8 mouse cellular contexts compared by ENCODE assay signal in the genomic region with DNA sequence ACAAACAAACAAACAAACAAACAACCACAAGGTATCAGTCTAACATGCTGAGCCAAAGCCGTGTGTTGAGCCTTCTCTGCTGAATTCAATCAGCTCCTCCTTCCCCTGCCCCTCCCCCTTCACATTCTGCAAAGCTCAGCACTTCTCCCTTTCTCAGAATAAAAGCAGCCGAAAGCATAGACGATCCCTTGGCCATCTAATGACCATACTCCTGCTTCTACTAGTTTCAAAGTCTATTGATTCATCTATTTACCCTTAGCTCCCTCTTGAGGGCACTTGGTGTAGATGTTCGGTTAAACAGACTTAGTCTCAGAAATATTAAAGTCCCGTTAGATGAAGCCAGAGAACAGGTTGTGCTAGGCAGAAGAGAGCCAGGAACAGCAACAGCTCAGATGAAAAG. TPM values are rescaled to one million over a fixed set of nuclear protein-coding genes. Genes with fewer than 3 reads are reported as not detected.
A peak's percentile ranks its signal among the peaks of the same experiment; 100 is the strongest.
DNase-seq lines count a peak whose midpoint lies in the region; ATAC-seq lines count a peak whose summit lies in the region.
"Had no signal": no experiment of that assay in that cellular context is flagged by ENCODE, and none has a peak within 500 bp of the region (broad histone marks: within the 10 kb centered on the region; RNA-seq: fewer than 3 reads in every experiment).

No protein-coding gene starts in this region.

- no peaks in the 10 kb centered on the region for H3K27me3 ChIP-seq in hindbrain, embryonic 16.5 days (replicated peaks; ENCODE audit: control insufficient read depth, insufficient read depth, low read length)
- no peaks in the 10 kb centered on the region for H3K27me3 ChIP-seq in hindbrain, embryonic 13.5 days
- H3K27me3 ChIP-seq in neural tube, embryonic 11.5 days (ENCODE audit: control insufficient read depth, insufficient read depth, low read length), result no peaks in the 10 kb centered on the region

- no peaks in the 10 kb centered on the region for H3K36me3 ChIP-seq in hindbrain, embryonic 16.5 days (ENCODE audit: control insufficient read depth, insufficient read depth, low read length)
- H3K36me3 ChIP-seq in hindbrain, embryonic 13.5 days, result no peaks in the 10 kb centered on the region
- no peaks in the 10 kb centered on the region for H3K36me3 ChIP-seq in neural tube, embryonic 11.5 days (ENCODE audit: control insufficient read depth, insufficient read depth, low read length)

- DNase-seq in neural tube, embryonic 11.5 days (ENCODE audit: low spot score), result peak; percentile 28
- DNase-seq in neural tube, embryonic 10.5 days (ENCODE audit: extremely low spot score, low spot score), result no peak
- DNase-seq in forelimb bud, embryonic 11.5 days (ENCODE audit: low read depth, low spot score), result peak; percentile 21
- DNase-seq in thymus, postnatal 0 days (ENCODE audit: low spot score), result no peak
- DNase-seq in c-Kit-positive CD71-positive TER-119-positive erythroid progenitor cells, embryonic 14.5 days (ENCODE audit: low spot score), result no peak

- H3K4me1 ChIP-seq in hindbrain, embryonic 16.5 days (ENCODE audit: control insufficient read depth, insufficient read depth, low read depth, low read length), result no peaks in the 10 kb centered on the region
- no peaks in the 10 kb centered on the region; the same call in 1 of the 2 replicates for H3K4me1 ChIP-seq in hindbrain, embryonic 13.5 days (replicated peaks)
- no peaks in the 10 kb centered on the region for H3K4me1 ChIP-seq in neural tube, embryonic 11.5 days (ENCODE audit: control insufficient read depth, insufficient read depth, low read length)

- no peak overlapping the region for H3K9ac ChIP-seq in hindbrain, embryonic 16.5 days (ENCODE audit: low read depth, low read length)
- no peak overlapping the region for H3K9ac ChIP-seq in hindbrain, embryonic 13.5 days
- no peak overlapping the region for H3K9ac ChIP-seq in neural tube, embryonic 11.5 days (ENCODE audit: low read length)
- H3K9ac ChIP-seq: liver, embryonic 14.5 days had no signal

- 24% methylated on average over 5 of the region's 5 CpGs for WGBS in hindbrain, embryonic 16.5 days
- 35% methylated on average over 5 of the region's 5 CpGs for WGBS in hindbrain, embryonic 13.5 days
- 50% methylated on average over 5 of the region's 5 CpGs for WGBS in neural tube, embryonic 11.5 days

- no peak overlapping the region for H3K4me2 ChIP-seq in hindbrain, embryonic 16.5 days (ENCODE audit: low read length)
- H3K4me2 ChIP-seq in hindbrain, embryonic 13.5 days, result no peak overlapping the region
- H3K4me2 ChIP-seq in neural tube, embryonic 11.5 days (ENCODE audit: low read depth), result no peak overlapping the region

- H3K27ac ChIP-seq in hindbrain, embryonic 16.5 days (ENCODE audit: low read depth, low read length), result no peak overlapping the region
- no peak overlapping the region for H3K27ac ChIP-seq in hindbrain, embryonic 13.5 days
- H3K27ac ChIP-seq in neural tube, embryonic 11.5 days (ENCODE audit: low read depth, low read length), result no peak overlapping the region
- H3K27ac ChIP-seq: liver, embryonic 14.5 days had no signal

- no peak overlapping the region for H3K4me3 ChIP-seq in hindbrain, embryonic 16.5 days (ENCODE audit: low read length)
- no peak overlapping the region for H3K4me3 ChIP-seq in hindbrain, embryonic 13.5 days
- no peak overlapping the region for H3K4me3 ChIP-seq in neural tube, embryonic 11.5 days (ENCODE audit: low read depth, low read length)

- ATAC-seq in hindbrain, embryonic 16.5 days, result peak; percentile 63; the same call in 1 of the 2 replicates
- no peak for ATAC-seq in hindbrain, embryonic 13.5 days (ENCODE audit: low FRiP score)
- no peak for ATAC-seq in neural tube, embryonic 11.5 days (ENCODE audit: insufficient read depth, low FRiP score, low TSS enrichment)

- no peaks in the 10 kb centered on the region for H3K9me3 ChIP-seq in hindbrain, embryonic 16.5 days (ENCODE audit: control insufficient read depth, low read length)
- H3K9me3 ChIP-seq in hindbrain, embryonic 13.5 days, result no peaks in the 10 kb centered on the region
- no peaks in the 10 kb centered on the region for H3K9me3 ChIP-seq in neural tube, embryonic 11.5 days (ENCODE audit: control insufficient read depth, low read length)

RNA-seq across cellular contexts. Expression of a gene that starts 48.2 kb away (rescaled TPM):
- 0.45 and 0.64 TPM in 2 replicates for polyA plus RNA-seq in hindbrain, embryonic 16.5 days (2015; fragmentation: Nextera tagmentation; extraction: Ambion mirVana)
- polyA plus RNA-seq in hindbrain, embryonic 13.5 days (2015; fragmentation: Nextera tagmentation; extraction: Ambion mirVana), result 0.41 and 0.55 TPM in 2 replicates
- 0.24 and 0.76 TPM in 2 replicates for polyA plus RNA-seq in neural tube, embryonic 11.5 days (2014; fragmentation: Nextera tagmentation; extraction: Ambion mirVana)
- 8.6 and 9.8 TPM in 2 replicates for polyA plus RNA-seq in thymus, postnatal 0 days (2015; fragmentation: Nextera tagmentation; extraction: Ambion mirVana)

RNA-seq across cellular contexts. Expression of a gene that starts 48.2 kb away (rescaled TPM):
- 20.2 and 24.0 TPM in 2 replicates for polyA plus RNA-seq in hindbrain, embryonic 16.5 days (2015; fragmentation: Nextera tagmentation; extraction: Ambion mirVana)
- polyA plus RNA-seq in hindbrain, embryonic 13.5 days (2015; fragmentation: Nextera tagmentation; extraction: Ambion mirVana), result 13.8 and 15.9 TPM in 2 replicates
- 7.7 and 8.1 TPM in 2 replicates for polyA plus RNA-seq in neural tube, embryonic 11.5 days (2014; fragmentation: Nextera tagmentation; extraction: Ambion mirVana)
- 8.6 and 9.6 TPM in 2 replicates for polyA plus RNA-seq in thymus, postnatal 0 days (2015; fragmentation: Nextera tagmentation; extraction: Ambion mirVana)

Comparison
In these comparisons a context has a peak if more than half of its experiments do, and no peak if none do; other contexts are left out.
1. DNase-seq: peak in neural tube, embryonic 11.5 days (single experiment) and forelimb bud, embryonic 11.5 days (single experiment); none in neural tube, embryonic 10.5 days (single experiment), thymus, postnatal 0 days (single experiment) and c-Kit-positive CD71-positive TER-119-positive erythroid progenitor cells, embryonic 14.5 days (single experiment).